Mouse (Mus musculus): ENCODE data around the gene Gm5741.

Gene Gm5741

GRCm38 (mm10) chr8:85073041-85073612 lies 5.3 kb upstream of the Gm5741 start:
- DNase-seq: no peak

GRCm38 (mm10) chr8:85072364-85072929 lies 4.7 kb upstream of the Gm5741 start:
- no peak for DNase-seq

- peak; percentile 94 to 95 for DNase-seq
Measured at GRCm38 (mm10) chr8:85071514-85072281, 3.9 kb upstream of the Gm5741 start, which contains the start of gene Dhps. TSS of gene Dhps (plus strand) at chr8:85071757.

GRCm38 (mm10) chr8:85071041-85071440 lies 3.3 kb upstream of the Gm5741 start:
- DNase-seq: peak in 1 of 2 experiments; percentile 37

GRCm38 (mm10) chr8:85067155-85067554 lies 627 bp downstream of the Gm5741 start:
- no peak for DNase-seq

- DNase-seq: no peak
Measured at GRCm38 (mm10) chr8:85065213-85065612, 2.6 kb downstream of the Gm5741 start.

- no peak for DNase-seq
Measured at GRCm38 (mm10) chr8:85062603-85063002, 5.2 kb downstream of the Gm5741 start.

- DNase-seq: peak; percentile 95 to 97
Measured at GRCm38 (mm10) chr8:85059879-85060616, 7.7 kb downstream of the Gm5741 start, which contains the start of gene Fbxw9. TSS of gene Fbxw9 (plus strand) at chr8:85060055.

GRCm38 (mm10) chr8:85057367-85057766 lies 10.4 kb downstream of the Gm5741 start:
- DNase-seq: no peak

- DNase-seq: no peak
Measured at GRCm38 (mm10) chr8:85043619-85044018, 24.2 kb downstream of the Gm5741 start.

- peak; percentile 57 to 66 for DNase-seq
Measured at GRCm38 (mm10) chr8:85037681-85038531, 29.9 kb downstream of the Gm5741 start.

- no peak for DNase-seq
Measured at GRCm38 (mm10) chr8:85037366-85037680, 30.5 kb downstream of the Gm5741 start.

GRCm38 (mm10) chr8:85036718-85037365 lies 30.9 kb downstream of the Gm5741 start, which contains the start of gene Tnpo2:
TSS of gene Tnpo2 (plus strand) at chr8:85036915.
- DNase-seq: peak; percentile 95 to 96

GRCm38 (mm10) chr8:85036381-85036717 lies 31.4 kb downstream of the Gm5741 start:
- no peak for DNase-seq

- DNase-seq: peak in 1 of 2 experiments; percentile 40
Measured at GRCm38 (mm10) chr8:85035728-85036310, 32.0 kb downstream of the Gm5741 start.

- DNase-seq: peak in 1 of 2 experiments; percentile 26
Measured at GRCm38 (mm10) chr8:85035165-85035727, 32.5 kb downstream of the Gm5741 start.

- peak; percentile 83 for DNase-seq
Measured at GRCm38 (mm10) chr8:85034764-85035163, 33.0 kb downstream of the Gm5741 start.

GRCm38 (mm10) chr8:85033867-85034266 lies 33.9 kb downstream of the Gm5741 start:
- DNase-seq: no peak

GRCm38 (mm10) chr8:85032622-85033311 lies 35.0 kb downstream of the Gm5741 start:
- DNase-seq: no peak

- no peak for DNase-seq
Measured at GRCm38 (mm10) chr8:85029271-85029670, 38.5 kb downstream of the Gm5741 start.

Data from cerebellum, postnatal 10 days (tissue).